Mouse (Mus musculus): ENCODE measurements around the gene Cep55.

The Cep55 gene

DNA sequence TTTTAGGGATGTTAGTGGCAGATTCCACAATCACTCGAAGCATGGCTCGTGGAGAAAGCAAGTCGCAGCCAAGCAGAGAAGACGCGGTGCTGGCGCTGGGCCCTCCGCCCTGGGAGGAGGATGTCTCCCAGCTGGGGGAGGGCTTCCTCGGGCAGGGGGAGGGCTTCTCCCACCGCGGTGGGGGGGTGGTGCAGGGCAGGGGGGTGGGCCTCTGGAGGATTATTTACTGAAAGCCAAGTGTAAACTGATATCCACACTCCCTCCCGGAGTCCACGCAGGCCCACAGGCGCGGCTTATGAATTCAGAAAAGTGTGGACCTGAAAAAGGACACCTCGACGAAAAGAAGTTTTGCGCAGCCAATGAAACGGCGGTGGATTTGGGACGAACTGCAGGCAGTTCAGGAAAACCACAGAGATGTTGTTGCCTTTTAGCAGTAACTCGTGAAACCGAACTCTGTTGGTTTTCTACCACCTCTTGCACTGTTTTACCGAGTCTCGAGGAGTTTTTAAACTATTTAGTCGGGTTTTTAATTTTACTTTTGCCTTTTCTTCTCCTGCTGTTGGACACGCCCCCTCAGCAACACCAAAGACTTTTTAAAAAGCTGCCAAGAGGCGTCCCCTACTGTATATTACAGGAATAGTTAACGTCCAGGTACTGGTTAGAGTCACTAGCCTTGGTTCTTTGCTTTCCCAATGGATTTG lies 11.4 kb upstream of the Cep55 start, which contains the start of gene Myof:
Myof (minus strand) TSS at position 297 of the 701 bp plus-strand sequence.
- no peak for DNase-seq (ENCODE audit: low spot score in 2 of 2)

DNA sequence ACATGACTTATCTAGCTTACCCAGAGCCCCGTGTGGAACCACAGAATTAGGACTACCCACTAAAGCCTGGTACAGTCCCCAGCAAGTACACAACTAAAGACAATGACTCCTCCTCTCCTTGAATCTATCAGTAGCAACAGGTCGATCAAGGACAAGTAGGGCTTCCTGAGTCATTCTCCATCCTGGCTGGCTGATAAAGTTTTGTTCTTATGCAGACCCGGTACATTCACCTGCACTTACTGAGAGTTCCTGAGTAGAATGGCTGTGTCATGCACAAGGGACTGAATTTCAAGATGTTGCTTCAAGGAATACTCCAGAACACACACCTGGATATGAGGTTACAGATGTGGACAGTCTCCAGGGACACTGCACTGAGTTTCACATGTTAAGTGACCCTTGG lies 9.6 kb upstream of the Cep55 start:
- no peak for DNase-seq (ENCODE audit: low spot score in 2 of 2)

GRCm38 (mm10) chr19:38049686-38050085 lies 5.1 kb upstream of the Cep55 start:
- DNase-seq (ENCODE audit: low spot score in 2 of 2) = no peak

- no peak for DNase-seq (ENCODE audit: low spot score in 2 of 2)
These were observed 1.4 kb upstream of the Cep55 start for GRCm38 (mm10) chr19:38053227-38054041.

DNA sequence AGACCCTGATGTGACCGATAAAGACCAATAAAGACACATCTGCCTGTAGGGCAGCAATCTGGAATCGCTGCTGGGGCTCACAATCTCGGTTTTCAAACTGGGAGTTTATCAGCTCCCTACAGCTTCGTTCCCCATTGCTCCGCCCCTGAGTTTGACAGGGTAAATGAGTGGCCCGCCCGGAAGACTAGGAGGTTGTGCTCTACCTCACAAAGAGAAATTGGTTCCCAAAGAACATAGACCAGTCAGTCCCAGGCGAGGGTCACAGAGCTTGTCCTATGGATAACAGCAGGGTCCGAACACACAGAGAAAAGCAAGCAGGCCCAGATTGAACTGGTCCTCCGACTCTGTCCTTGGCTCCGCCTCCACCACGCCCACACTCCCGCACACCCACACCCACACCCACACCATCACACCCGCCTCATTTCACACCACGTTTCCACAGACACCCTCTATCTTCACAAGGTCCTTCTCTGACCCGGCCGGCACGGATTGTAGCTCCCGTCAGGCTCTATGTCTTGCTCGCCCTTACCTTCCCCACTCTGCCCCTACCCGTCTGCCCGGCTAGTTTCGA lies 577 bp upstream of the Cep55 start:
- DNase-seq (ENCODE audit: low spot score in 2 of 2) = no peak

DNA sequence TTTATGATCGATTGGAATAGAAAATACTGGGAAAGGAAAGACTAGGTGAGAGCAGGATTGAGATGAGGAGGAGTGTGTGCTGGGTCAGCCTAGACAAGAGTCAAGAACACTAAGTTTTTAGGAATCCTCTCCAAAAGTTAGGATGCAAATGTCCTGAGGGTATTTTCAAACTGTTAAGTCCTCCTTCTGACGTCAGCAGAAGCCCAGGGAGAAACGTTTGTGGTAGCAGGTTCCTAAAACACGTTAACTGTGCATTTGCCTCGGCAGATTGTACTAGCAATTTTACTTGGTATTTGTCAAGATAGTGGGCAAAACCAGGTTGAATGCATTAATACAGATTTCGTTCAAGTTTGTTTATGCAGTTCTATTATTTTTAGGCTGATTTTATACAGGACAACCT lies 987 bp downstream of the Cep55 start:
- no peak for DNase-seq (ENCODE audit: low spot score in 2 of 2)

DNA sequence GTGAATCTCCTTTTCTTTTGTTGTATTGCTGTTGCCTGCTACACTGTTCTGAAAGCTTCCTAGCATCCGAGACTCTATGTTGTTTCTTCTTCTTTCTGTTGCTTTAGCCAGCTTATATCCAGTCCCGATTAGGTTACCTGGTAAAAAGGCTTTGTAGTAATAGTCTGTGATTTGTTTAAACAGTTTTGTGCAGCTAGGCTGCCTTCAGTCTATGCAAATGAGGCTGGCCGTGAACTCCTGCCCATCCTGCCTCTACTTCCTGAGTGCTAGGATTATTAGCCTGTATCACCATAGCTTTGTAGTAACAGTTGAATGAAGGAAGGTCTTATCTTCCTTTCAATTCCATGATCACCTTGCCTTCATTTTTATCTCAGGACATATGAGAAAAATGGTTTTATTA lies 1.5 kb downstream of the Cep55 start:
- DNase-seq (ENCODE audit: low spot score in 2 of 2) = no peak

DNA sequence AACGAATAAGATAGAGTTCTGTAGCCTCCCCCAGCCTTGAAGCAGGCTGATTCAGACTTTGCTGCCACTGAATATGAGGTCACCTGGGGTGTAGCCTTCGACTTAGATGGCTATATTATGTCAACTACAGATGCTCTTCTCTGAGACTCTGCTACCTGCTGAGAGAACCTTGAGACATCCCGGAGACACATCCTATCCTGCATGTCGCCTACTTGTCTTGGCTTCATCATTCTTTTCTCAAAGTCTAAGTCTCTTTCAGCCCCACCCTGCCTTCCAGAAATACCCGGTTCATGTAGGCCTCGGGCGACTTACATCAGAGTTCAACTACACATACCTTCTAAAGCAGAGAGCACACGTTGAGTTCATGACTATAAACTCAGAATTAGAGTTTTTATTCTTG lies 2.1 kb downstream of the Cep55 start:
- DNase-seq (ENCODE audit: low spot score in 2 of 2) = no peak

DNA sequence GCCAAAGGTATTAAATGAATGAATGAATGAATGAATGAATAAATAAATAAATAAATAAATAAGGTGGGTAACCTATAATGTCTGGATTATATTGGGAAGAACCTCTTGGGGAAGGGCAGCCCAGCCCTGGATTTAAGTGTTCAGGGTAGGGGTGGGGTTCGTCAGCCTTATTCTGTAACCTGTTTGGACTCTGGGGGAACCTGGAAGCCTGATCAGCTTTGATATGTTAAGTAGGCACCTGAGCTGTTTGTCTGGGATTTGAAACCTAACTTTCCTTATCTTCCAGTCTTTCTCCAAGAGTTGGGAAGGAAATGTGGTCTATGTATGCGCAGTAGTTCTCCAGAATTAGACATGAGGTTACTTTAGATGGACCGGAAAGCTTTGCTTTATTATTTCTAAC lies 8.4 kb downstream of the Cep55 start:
- no peak for DNase-seq (ENCODE audit: low spot score in 2 of 2)

DNA sequence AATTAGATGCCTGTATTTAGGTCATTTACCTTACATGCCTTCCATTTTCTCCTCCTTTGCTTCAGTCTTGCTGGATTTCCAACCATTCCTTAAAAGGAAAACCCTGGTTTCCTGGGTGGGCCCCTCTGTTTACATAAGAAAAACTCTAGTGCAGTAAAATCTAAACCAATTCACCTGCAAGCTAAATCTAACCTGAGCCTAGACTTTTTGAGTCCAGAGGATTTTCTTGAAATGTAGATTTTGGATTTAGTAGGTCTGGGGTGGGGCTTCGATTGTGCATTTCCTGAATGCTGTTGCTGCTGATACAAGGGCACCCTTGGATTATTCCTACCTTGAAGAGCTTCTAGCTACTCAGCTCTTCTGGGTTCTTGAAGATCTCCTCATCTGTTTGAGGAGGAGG lies 9.2 kb downstream of the Cep55 start:
- DNase-seq (ENCODE audit: low spot score in 2 of 2) = no peak

DNA sequence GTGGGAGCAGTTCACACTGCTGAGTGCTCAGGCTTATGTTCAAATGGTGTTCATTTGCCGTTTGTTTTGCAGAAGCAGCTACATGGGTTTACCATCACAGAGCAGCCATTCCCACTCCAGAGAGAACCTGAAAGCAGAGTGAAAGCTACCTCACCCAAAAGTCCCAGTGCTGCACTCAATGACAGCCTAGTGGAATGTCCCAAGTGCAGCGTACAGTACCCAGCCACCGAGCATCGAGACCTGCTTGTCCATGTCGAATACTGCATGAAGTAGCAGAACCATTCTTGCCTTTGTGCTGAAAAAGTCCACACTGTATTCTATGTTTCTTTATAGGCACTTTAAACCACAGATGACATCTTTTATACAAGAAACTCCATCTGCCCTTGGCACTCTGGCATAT lies 18.4 kb downstream of the Cep55 start:
- no peak for DNase-seq (ENCODE audit: low spot score in 2 of 2)

DNA sequence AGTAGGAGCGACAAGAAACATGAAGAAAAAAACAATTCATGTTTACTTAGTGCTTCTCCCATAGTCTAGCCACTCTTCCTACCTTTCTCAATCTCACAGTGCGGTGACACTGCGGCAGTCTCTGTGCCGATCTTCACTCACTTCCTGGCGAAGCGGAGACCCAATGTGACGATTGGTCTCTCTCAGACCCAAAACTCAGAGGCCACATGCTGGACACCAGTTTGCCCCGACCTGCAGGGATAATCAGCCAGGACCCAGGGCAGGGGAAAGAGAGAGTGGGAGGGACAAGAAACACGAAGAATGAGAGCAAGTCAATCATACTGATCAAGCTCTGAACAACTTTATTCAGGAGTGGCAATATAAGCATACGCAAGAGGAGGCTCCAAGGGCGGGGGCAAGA lies 20.2 kb downstream of the Cep55 start:
- DNase-seq (ENCODE audit: low spot score in 2 of 2) = no peak

DNA sequence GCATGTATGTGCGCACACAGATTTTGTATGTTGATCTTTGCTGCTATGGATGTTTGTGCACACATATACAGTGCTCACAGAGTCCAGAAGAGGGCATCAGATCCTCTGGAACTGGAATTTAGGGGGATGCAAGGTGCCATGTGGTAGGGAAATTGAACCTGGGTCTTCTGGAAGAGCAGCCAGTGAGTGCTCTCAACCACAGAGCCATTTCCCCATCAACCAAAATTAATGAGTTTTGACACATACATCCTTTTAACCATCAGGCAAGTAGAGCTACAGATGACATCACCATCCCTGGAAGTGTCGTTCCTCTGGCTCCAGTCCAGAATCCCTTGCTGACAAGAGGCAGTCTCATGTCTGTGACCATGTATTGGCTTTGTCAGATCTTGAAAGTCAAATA lies 21.4 kb downstream of the Cep55 start:
- DNase-seq (ENCODE audit: low spot score in 2 of 2) = no peak

DNA sequence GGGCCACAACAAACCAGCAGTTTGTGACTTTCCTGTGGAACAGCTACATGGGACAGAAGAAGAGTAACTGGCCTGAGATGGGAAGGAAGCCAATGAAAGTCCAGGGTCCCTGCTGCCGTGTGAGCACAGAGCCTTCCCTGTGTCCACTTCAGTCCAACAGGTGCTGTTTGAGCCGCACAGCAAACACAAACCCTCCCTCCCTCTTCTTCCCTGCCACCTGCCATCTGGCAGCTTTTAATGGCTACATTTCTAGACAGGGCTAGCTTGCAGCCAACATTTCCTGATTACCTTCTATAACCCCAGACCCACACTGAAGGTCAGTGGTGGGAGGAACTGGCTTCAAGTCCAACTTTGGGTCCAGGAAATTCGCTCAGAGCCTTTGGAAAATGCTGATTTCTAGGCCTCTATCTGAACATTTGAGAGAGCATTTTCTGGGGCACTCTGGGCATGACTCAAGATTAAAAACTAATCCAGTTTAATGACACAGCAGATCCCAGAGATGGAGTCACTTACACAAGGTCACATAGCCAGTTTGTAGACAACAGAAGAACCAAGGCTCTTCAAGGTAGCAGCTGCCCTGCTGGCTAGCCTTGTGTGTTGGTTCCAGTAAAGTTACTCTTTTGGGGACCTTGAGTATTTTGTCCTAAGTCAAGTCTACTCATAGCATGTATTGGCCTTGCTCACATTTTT lies 23.2 kb downstream of the Cep55 start:
- DNase-seq (ENCODE audit: low spot score in 2 of 2) = no peak

- no peak for DNase-seq (ENCODE audit: low spot score in 2 of 2)
These were observed 26.6 kb downstream of the Cep55 start for GRCm38 (mm10) chr19:38081361-38081760.

GRCm38 (mm10) chr19:38082931-38083525 lies 28.2 kb downstream of the Cep55 start:
- no peak for DNase-seq (ENCODE audit: low spot score in 2 of 2)

DNA sequence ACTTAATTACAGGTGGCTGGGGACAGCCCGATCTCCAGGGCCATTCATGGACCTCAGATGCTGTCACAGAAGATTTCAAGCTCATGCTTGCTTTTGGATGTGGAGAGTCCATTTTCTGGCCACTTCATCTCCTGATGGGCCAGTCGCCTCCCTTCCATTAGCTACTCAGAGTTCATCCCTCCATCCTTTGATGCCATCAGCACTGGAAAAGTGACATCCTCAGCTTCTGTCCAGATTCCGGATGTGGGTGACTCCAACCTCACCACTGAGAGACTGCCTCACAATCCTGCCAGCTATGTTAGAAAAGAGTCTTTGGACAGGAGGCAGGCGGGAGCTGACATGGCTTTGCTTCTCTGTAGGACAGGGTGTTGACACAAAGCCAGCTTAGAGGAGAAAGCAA lies 31.0 kb downstream of the Cep55 start:
- DNase-seq (ENCODE audit: low spot score in 2 of 2) = no peak

- peak; percentile 12 to 22 for DNase-seq (ENCODE audit: low spot score in 2 of 2)
These were observed 32.2 kb downstream of the Cep55 start for GRCm38 (mm10) chr19:38086948-38087551.

- DNase-seq (ENCODE audit: low spot score in 2 of 2) = no peak
These were observed 34.5 kb downstream of the Cep55 start for GRCm38 (mm10) chr19:38089358-38089757.

DNA sequence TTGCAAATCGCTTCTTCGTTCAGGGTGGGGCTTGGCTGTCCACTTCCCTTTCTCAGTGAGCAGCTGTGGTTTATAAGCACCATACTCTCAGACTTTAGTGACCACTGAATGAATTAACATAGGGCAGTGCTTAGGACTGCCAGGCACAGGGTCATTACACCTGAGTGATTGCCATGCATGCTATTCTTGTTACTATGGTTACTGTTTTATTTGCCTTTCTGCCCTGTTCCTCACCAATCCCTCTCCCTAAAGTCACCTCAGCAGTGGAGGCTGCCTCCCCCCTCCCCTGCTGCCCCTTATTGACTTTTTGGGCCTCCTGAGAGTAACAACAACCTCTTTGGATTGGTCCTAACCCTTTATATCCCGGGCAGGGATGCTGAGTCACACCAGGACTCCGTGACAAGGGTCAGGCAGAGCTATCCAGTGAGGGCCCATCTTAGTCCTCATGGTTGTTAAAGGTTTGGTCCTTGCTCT lies 36.7 kb downstream of the Cep55 start:
- no peak for DNase-seq (ENCODE audit: low spot score in 2 of 2)

- no peak for DNase-seq (ENCODE audit: low spot score in 2 of 2)
These were observed 41.4 kb downstream of the Cep55 start for GRCm38 (mm10) chr19:38096231-38096630.

All from frontal cortex, postnatal 10 days (tissue).